Mouse (Mus musculus) 3T3-L1 (cell line): Measurements from ENCODE around the gene Mitf.
A peak's percentile ranks its signal among the peaks of the same experiment; 100 is the strongest.

Experiments
- DNase-seq: peaks from one replicate; pipeline ENCODE4 v3.0.0-alpha.2; 2015; ENCODE audit warnings: low read depth, low spot score

Mitf gene

DNA sequence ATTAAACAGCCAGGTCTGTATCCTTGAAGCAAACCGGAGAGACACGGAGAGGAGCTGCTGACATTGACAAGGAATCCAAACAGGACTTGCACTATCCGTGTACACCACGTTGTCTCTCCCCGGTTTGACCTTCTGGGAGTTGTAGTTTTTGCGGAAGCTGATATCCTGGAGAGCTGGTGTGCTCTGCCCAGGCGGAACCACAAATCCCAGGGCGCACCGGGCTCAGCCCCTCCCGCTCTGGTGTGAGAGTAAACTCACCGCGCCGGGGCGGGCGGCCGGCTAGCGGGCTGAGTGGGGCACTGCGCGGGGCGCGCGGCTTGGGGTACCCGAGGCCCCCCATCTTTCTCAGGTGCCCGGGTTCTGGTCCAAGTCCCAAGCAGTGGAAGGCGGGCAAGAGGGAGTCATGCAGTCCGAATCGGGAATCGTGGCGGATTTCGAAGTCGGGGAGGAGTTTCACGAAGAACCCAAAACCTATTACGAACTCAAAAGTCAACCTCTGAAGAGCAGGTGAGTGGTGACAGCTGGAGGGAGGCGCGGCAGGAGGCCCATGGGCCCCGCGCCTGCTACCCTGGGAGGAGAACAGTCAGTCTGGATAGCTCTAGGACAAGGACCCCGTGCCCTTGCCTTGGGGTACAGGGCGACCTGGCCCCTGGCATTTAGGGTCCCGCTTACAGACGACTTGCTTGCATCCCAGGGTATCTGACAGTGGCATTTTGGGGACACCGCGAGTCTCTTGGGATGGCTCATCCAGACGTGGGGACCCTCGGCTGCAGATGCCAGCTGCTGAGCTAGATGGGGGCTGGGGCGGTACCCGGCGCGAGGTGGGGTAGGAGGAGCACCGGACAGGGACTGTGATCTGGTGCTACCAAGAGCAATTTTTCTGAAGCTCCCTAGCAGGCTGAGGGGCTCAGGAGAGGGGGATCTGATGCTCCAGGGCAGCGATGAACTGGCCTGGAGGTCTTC lies at the start of gene Mitf:
Mitf (plus strand) TSS at position 272 of the 963 bp plus-strand sequence.
- DNase-seq: peak; percentile 97

DNA sequence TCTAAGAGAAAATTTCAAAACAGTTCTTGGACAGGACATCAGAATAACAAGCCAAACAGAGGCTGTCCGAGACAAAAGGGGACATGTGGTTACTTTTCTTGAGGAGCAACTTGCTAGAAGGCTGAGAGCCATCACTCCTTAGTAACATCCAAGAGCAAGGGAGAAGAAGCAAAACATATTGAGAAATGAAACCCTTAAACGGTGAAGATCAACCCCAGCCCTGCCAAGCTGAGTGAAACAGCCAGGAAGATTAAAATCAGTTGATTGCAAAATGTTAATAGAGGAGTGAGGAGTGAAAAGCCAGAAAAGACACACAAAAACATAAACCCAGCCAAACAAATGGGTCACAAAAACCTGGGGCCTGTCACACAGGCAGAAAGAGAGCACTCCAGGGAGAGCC lies 49.5 kb upstream of the Mitf start:
- no peak for DNase-seq

DNA sequence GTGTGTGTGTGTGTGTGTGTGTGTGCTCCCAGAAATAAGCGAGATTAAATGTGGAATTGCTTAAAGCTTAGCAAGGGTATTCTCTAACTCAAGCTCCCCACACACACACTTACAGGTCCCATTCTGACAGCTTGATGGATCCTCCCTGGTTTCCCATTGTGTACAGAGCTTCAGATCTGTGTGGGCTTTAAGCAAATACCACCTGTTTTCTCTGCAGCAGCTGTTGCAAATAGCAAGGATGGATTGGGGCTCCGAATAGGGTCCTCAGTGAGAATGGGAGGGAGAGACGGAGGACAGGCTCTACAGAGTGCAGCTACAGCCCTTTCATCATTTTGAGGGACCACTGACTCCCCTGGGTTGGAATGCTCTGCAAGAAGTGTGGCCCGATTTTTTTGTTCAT lies 48.0 kb upstream of the Mitf start:
- DNase-seq: no peak

DNA sequence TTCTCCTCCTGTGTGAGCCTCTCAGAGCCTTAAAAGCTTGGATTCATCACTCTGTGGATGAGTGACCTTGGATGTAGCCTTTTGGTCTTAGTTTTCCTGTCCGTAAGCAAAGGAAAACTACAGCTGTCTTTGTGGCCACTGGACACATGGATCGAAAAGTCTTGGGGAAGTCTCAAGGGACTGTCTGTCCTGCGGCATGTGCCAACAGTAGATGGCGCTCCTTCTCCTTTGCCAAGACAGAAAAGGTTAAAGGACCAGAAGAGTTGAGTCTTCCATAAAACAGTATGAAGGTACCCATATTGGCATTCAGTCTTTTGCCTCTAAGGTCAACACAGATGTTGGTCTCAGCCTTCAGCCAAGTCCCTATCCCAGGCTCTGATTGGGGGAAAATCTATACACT lies 47.6 kb upstream of the Mitf start:
- peak; percentile 87 for DNase-seq

DNA sequence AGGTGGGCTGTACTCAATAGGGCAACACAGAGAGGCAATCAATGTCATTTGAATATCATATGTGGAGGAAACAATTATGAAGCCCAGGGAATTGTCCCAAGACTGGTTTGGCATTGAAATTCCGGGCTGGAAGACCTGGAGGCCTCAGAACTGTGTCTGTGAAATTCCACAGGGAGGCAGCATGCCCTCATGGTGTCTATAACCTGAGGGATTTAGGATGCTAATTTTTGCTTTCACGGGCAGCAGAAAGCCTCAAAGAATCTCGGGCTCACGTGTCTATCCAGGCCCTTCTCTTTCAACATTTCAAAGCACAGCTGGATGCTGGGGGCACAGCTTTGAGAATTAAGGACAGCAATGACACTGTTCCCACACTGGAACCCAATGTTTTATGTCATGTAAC lies 45.5 kb upstream of the Mitf start:
- peak; percentile 76 for DNase-seq

DNA sequence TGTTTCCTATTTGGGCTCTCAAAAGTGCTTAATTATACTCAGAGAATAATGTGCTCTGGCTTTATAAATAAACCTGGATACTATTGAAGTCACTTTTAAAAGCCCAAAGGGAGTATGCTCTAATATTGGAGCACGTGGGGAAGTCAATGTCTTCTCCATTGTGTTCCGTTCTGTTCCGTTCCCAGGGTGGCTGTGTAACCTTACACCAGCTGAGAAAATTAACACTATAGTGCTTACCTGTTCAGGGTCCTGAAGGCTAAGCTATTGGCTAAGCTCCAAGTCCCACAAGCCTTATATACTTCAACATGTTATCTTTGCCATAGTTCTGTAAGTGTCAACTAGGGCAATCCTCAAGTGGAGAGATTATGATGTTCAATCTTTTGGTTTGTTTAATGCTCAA lies 42.9 kb upstream of the Mitf start:
- DNase-seq: no peak

DNA sequence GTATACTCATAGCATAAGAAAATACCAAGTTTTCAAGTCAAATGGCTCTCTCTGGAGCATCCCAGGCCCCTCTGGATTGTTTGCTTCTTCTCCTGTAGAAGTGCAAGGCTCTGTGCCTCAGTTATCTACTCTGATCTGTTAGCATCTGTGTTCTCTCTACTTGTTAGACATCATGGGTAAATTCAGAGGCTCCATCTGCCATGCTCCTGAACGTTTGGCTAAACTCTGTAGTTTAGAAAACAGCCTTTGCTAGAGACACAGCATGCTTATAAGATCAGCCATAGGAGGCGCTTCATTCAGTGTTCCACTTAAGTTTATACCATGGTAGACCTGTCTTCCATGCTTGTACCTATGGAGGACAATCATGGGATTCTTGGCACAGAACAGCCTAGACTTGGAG lies 39.0 kb upstream of the Mitf start:
- DNase-seq: no peak

DNA sequence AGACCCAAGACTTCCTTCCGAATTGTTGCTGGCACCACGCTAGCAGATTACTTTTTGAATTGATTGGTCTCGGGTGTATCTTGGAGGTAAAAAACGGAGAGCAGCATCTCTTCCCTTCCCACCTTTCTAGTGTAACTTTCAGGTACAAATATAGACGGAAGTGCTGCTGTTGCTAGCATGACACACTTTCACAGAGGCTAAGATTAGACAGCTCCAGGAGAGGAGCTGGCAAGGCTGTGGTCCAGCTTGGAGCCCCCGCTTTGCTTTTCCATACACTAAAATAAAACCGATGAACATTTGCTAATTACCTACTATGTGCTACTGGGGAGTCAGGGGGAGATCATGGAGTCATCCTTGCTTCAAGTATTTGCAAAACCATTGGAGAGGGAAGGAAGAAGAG lies 37.3 kb upstream of the Mitf start:
- no peak for DNase-seq

DNA sequence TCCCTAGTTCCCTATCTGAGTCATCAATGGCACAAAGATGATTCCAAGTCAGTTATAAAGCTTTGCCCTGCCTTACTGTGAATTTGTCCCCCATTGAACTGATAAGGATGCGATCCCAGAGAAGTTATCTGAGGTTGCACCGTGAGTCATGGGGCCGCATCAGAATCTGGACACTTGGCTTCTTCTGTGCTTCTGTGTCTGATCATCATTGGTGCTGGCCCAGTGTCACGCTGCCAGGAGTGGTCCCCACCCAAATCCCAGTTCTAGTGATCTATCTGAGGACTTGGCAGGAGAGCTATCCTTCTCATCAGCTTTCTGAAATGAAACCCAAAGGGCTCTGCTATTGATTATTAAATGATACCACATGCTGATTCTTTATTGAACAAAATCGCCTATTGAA lies 25.5 kb upstream of the Mitf start:
- DNase-seq: no peak

DNA sequence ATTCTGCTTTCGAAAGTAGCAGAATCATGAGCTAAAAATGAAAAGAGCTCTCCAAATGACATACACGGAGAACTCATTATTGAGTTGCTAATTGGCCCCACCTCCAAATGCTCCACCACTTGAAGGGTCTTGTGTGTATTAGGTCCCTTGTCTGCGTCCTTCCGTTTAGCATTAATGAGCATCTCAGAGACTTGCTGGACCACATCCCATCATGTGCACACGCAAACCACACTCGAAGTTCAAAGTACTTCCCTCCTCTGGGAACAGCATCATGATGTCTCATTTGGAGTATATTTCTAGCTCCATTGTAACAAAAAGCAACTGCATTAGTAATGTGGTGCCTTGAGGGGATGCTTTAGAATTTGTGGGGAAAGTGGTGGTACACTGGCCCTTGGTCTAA lies 24.6 kb upstream of the Mitf start:
- DNase-seq: no peak

DNA sequence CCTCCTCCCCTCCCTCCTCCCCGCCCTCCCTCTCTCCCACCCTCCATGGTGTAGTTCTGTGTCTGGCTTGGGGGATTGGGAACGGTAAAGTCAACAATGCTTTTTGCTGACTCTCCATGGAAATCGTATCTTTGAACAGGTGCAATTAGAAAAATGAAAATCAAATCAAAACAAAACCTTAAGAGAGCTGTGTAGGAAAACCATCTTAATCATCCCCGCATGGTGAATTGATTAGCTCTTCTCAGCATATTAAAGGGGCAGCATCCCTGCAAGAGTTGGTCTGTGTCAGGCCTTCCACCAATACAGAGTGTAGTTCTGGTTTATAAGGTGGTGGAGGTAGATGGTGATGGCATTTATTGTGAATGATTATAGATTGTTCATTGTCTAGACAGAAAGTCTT lies 20.0 kb upstream of the Mitf start:
- DNase-seq: no peak

DNA sequence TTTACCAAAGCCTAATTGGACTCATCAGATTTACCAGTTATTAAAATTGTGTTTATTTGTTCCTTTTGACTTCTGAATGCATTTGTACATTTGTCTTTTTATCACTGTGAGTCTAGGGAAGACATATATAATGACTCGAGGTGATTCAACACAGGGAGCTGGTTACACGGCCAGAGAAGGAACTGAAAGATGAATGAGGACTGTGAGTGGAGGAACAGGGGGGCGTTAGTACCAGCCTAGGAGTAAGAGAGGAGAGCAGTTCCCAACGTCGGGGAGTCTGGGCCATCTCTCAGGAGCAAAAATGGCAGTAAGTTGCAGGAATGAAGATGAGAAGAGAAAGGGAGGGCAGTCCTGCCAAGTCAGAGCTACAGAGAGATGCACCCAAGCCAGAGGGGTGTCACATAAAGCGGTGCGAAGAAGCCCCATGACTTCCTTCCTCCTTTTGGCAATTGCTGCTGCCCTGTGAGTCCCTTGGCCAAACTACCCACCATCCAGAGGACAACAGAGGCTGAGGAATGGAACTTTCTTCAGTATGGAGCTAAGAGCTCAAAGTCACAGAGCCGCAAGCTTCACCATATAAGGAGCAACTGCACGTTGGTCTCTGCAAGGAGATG lies 18.4 kb upstream of the Mitf start:
- DNase-seq: no peak

DNA sequence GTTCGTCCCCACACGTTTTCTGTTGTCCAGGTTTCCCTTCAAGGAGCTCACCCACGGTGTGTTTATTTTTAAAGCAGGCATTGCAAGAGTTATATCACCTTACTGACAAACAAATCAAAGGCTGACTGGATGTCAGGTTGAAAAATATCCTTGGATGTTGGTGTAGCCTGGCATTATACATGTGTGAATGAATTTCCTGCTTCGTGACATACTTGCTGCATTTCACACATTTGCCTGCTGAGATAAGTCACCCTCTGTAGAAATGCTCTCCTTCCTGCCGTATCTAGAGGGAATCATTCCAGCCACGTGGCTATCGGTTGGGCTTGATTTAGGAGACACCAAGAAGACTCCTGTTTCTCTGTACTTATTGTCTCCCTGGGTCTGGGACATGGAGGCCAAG lies 17.2 kb upstream of the Mitf start:
- no peak for DNase-seq

DNA sequence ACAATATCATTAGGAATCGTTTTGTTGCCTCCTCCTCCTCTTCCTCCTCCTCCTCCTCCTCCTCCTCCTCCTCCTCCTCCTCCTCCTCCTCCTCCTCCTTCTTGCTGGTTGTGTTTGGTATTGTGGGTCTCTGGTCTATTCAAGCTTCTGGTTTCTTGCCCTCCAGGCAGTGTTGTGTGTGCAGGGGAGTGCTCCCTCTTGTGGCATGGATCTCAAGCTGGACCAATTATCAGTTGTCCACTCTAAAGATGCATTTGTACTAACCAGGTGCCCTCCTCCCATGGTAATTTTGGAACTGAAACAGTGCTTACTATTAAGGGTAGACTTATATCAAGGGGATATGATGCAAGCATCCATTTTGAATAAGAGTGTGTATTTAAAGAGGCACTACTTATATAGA lies 14.7 kb upstream of the Mitf start:
- DNase-seq: peak; percentile 28

DNA sequence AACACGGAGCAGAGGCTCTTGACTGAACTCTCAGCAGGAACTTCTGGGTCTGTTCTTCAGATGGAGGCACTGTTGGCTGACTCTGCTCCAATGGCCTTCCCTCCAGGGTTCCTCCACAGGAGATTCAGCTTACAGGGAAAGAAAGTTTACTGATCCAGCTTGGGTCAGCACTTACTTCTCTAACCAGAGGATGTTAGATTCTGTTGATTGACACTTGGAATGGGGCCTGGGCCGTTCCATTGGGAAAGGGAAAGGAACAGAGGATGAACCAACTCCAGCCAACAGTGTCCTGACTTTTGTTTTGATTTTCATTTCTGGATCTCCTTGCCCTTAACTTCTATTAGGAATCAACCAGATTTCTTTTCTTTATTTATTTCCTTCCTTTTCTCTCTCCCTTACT lies 11.7 kb upstream of the Mitf start:
- DNase-seq: peak; percentile 34

DNA sequence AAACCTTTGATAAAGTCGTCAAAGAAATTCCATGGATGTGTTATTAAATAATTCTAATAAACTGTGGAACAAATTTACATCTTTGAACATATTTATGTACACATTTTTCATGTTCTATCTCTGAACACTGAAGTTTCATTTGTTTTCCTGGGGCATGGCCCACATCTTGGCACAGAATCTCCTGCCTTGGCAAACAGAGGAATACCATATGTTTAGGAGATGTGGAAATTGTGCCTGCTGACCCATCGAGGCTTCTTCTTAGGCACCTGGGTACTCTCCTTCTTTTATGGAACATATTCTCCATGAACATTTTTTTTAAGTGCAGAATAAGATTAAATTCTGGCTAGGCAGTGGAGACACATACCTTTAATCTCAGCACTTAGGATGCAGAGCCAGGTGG lies 6.2 kb upstream of the Mitf start:
- DNase-seq: no peak

DNA sequence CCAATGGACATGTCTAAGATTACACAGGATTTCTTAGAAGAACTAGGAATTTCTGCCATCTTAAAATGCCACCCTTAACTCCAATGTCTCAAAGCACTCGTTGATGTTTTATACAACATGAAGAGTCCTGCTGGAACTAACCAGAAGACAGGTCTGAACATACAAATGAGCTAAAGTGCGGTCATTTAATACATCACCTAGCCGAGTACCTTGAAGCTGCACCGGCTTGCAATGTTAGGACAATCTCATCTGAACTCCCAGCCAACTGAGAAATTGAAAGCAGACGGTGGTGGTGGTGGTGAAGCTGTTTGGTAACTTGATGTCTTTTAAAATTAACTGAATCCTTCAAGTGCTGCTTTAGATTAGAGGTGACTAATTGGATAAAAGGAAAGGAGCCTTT lies 801 bp upstream of the Mitf start:
- no peak for DNase-seq

DNA sequence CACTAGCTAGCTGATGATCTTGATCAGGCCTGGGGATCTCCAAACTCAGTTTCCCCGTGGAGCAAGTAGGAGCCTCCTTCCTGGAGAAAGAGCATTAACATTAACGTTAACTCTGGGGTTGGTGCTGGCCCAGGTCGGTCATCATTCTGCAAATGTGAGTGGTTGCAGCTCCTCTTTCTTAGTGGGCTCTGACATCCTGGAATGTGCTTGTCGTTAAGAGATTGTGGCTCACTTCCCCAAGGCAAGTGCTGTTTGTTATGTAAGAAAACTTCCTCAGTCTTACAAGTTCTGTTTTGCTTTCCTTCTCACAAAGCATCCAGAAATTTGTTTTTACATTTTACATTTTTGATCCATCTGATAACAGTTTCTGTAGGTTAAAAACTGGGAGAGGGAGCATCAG lies 7.3 kb downstream of the Mitf start:
- no peak for DNase-seq

DNA sequence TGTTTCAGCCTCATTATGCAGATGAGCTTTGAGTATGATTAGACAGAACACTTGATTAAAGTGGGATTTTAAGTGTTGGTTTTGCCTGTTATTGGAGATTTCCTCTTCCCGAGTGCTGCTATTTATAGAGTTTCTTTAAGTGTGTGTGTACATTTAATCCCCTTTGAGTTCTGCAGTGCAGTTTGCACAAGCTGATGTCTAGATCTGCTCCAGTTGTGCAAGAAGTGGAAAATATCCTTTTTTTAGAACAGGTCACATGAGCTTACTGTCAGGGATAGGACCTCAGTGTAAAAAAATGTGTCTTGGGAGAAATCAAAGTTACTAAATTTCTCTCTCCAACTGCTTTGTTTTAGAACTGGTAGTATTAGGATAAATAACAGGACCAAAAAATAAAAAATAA lies 8.9 kb downstream of the Mitf start:
- no peak for DNase-seq

DNA sequence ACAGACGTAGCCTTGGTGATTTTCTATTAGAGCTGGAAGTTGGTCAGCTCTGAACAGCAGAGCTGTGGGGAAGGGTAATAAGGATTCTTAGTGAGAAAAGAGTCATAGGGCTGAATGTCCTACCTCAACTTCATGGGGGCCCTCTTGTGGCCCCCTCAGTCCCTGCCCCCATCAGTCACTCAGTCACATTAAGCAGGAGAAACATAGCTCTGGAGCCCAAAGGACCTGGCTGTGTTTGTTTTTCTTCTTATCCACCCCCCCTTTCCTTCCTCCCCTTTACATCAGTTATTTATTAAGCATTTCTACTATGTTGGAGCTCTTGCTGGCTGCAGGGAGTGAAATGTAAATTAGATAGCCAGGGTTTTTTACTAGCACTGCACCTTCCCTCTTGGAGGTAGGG lies 10.0 kb downstream of the Mitf start:
- no peak for DNase-seq

DNA sequence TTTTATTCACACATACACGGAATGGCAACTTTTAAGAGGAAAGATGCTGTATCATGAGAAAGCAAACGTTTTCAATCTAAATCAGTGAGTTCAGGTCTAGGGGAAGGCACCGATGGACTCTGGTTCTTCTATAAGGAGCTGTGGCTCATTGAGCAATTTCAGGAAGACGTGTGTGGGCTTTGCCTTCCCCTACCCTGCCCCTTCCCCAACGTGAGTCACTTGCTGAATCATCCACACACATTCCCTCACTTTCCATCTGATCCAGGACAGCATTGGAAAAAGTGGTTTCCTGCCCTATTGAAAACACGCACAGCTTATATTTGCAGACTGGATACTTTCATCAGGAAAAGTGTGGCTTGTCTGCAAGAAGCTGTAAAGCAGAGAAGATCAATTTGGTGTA lies 11.3 kb downstream of the Mitf start:
- peak; percentile 83 for DNase-seq

DNA sequence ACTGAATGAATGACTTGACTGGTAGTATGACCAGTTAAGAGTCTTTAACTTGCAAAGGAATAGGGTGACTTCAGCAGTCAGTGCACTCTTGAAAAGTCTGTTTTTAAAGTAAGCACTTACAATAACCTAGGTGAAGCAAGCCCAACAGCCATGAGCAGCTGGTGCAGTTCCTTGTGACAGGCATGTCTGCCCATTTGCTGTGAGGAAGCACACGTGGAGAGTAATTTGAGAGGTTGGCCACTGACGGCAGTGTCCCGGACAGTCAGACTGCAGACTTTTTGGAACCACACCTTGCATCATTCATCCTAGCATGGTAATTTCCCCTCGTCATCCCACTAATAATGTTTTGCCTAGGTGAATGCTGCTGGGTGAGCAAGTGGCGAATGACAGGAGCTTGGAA lies 12.1 kb downstream of the Mitf start:
- peak; percentile 28 for DNase-seq

DNA sequence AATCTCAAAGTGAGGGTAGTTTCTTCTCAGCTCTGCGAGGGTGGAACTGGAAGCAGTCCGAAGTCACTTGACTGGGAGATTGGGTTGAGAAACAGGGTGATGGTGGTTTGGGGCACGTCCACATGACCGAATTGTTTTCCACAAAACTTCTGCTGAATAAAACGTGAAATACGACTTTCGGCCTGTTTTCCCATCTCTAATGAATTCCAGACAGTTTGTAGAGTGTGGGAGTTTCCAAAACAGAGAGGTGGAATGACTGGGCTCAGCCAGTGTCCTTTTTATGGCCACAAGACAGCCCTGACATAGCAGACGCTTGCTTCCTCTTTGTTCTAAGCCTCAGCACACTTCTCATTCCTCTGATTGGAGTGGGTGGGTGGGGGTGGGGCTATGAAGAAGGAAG lies 13.7 kb downstream of the Mitf start:
- DNase-seq: peak; percentile 54
